Mouse (Mus musculus) ES-E14 (cell line): ENCODE data around the gene Ptk7. TPM values are rescaled to one million over a fixed set of nuclear protein-coding genes. Genes with fewer than 3 reads are reported as not detected.

Experiments
- DNase-seq: peaks from one replicate; pipeline ENCODE4 v3.0.0-alpha.2; 2013; ENCODE audit warnings: low read depth, low spot score
- H3K27ac ChIP-seq: 2 replicates; pipeline ENCODE4 v1.5.1; 2012; ENCODE audit warnings: low read depth, mild to moderate bottlenecking, low read length, moderate library complexity, mixed read lengths; ENCODE audit not compliant: poor library complexity, insufficient read depth, severe bottlenecking
- H3K36me3 ChIP-seq: 2 replicates; pipeline ENCODE4 v1.6.1; 2012; ENCODE audit warnings: mild to moderate bottlenecking, low read length, moderate library complexity, mixed read lengths; ENCODE audit not compliant: control insufficient read depth, poor library complexity, insufficient read depth, severe bottlenecking
- H3K4me1 ChIP-seq, 2 experiments: fragments of 150-350 bp in 1 of 2; sonication (generic) in 1 of 2; 2 replicates each; pipeline ENCODE4 v1.6.1; 2012; ENCODE audit warnings: low read length in 2 of 2, mild to moderate bottlenecking in 1 of 2, mixed read lengths in 1 of 2; ENCODE audit not compliant: control insufficient read depth in 2 of 2, insufficient read depth in 2 of 2, poor library complexity in 1 of 2
- H3K4me3 ChIP-seq, 2 experiments: fragments of 150-350 bp in 1 of 2; sonication (generic) in 1 of 2; 2 replicates each; pipeline ENCODE4 v1.5.1; 2012; ENCODE audit warnings: low read length in 2 of 2, low read depth in 1 of 2, mild to moderate bottlenecking in 1 of 2, mixed read lengths in 1 of 2; ENCODE audit not compliant: insufficient read depth in 1 of 2, poor library complexity in 1 of 2, severe bottlenecking in 1 of 2
- H3K9ac ChIP-seq: 2 replicates; pipeline ENCODE4 v1.6.1; 2012; ENCODE audit warnings: low read depth, mild to moderate bottlenecking, low read length, mixed read lengths; ENCODE audit not compliant: poor library complexity, insufficient read depth, severe bottlenecking
- H3K9me3 ChIP-seq: fragments of 150-350 bp; sonication (generic); 2 replicates; pipeline ENCODE4 v1.6.1; 2012; ENCODE audit warnings: low read depth, mild to moderate bottlenecking, low read length; ENCODE audit not compliant: control insufficient read depth, insufficient read depth
- CHD2 ChIP-seq: IDR thresholded peaks from 2 replicates; pipeline ENCODE4 v1.6.1; 2014; ENCODE audit warnings: mild to moderate bottlenecking, low read depth, low read length, inconsistent platforms
- HCFC1 ChIP-seq: IDR thresholded peaks from 2 replicates; pipeline ENCODE4 v1.6.1; 2012; ENCODE audit warnings: low read length, inconsistent platforms, borderline replicate concordance; ENCODE audit not compliant: insufficient read depth
- MAFK ChIP-seq: IDR thresholded peaks from 2 replicates; pipeline ENCODE4 v1.6.1; 2014; ENCODE audit warnings: mild to moderate bottlenecking, low read depth, low read length, inconsistent platforms; ENCODE audit not compliant: insufficient read depth
- ZC3H11A ChIP-seq: IDR thresholded peaks from 2 replicates; pipeline ENCODE4 v1.6.1; 2012; ENCODE audit warnings: low read depth, mild to moderate bottlenecking, inconsistent platforms, low read length, borderline replicate concordance
- ZNF384 ChIP-seq: IDR thresholded peaks from 2 replicates; pipeline ENCODE4 v1.6.1; 2012; ENCODE audit warnings: low read depth, low read length, inconsistent platforms
- in situ Hi-C, 2 experiments: fragments of 600-800 bp; cut with MboI; formaldehyde crosslinking; loops; one replicate each; pipeline ENCODE4 v1.15.1; 2025; ENCODE audit warnings: low sequenced_read_pairs in 2 of 2, inconsistent platforms in 1 of 2; ENCODE audit not compliant: unreplicated experiment in 2 of 2
- total RNA-seq: library from RNA; depleted of rRNA; stranded (reverse); fragments of 300-350 nt; gene quantifications from 2 replicates; pipeline ENCODE4 v1.2.3, GENCODE M21; 2012

Ptk7 gene
- total RNA-seq, 1 experiment: 200 TPM

DNA sequence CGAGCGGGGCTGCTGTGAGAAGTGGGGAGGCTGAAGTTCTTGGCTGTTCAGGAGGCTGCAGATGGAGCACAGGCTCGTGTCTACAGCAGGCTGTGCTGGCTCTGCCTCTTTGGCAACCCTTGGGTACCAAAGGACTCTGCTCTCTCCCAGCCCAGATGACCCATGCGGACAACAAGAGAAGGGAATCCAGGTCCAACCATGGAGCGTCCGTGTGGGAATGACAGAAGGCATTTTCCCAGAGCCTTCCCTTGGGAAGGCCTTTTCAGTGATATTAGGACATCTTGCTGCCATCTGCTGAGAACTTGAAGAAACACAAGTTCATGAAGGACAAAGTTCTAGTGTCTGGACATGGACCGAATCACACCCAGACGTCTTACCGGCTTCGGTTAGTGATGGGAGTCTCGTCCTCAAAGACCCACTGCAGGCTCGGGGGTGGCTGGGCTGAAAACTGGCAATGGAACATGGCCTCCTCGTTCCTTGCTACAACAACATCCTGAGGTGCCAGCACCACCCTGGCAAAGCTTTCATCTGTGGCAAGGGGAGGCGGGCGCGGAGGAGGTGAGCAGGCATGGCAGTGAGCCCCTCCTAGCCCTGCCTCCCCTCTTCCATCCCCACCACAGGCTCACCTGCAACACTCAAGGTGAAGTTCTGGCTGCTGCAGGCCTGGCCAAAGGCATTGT is 39.5 kb downstream of the Ptk7 start:
- in situ Hi-C loops: no loop called here
- TF ChIP-seq CHD2 (no peak), MAFK (no peak), ZC3H11A (no peak), ZNF384 (no peak), HCFC1 (no peak)
- Histone ChIP-seq H3K9ac (no peak overlapping the region), H3K4me1 (peaks cover 1 to 19% of the 10 kb centered on the region in 2 experiments; a peak in 3 of 4 replicates), H3K9me3 (no peaks in the 10 kb centered on the region), H3K4me3 (no peak overlapping the region), H3K36me3 (peaks cover 18% of the 10 kb centered on the region; the same call in 1 of the 2 replicates), H3K27ac (no peak overlapping the region)
- DNase-seq: no peak

DNA sequence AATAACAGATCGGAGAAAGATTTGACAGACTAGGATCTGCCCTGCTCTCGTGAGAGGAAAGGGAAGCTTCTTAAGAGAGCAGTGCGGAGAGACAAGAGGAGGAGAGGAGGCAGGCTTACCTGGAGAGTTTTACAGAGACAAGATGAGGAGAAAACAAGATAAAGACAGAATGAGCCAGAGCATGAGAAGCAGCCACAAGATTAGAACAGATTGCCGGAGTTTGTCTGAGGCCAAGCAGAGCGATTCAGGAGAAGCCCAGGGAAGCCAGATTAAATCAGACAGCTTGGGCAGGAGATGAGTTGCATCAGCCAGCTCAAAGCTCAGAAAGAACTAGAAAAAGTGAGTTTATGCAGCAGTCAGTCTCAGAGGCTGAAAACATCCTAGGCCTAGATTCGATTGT is 40.4 kb downstream of the Ptk7 start:
- no peaks in the 10 kb centered on the region for H3K9me3 ChIP-seq
- TF ChIP-seq ZC3H11A: no peak
- TF ChIP-seq ZNF384: no peak
- TF ChIP-seq HCFC1: no peak
- no peak for TF ChIP-seq CHD2
- no peak for TF ChIP-seq MAFK
- no peak for DNase-seq
- peaks cover 0 to 13% of the 10 kb centered on the region in 2 experiments; a peak in 3 of 4 replicates for H3K4me1 ChIP-seq
- H3K9ac ChIP-seq: no peak overlapping the region
- in situ Hi-C loops: no loop called here
- no peak overlapping the region for H3K4me3 ChIP-seq
- no peak overlapping the region for H3K27ac ChIP-seq
- peaks cover 18% of the 10 kb centered on the region; the same call in 1 of the 2 replicates for H3K36me3 ChIP-seq

DNA sequence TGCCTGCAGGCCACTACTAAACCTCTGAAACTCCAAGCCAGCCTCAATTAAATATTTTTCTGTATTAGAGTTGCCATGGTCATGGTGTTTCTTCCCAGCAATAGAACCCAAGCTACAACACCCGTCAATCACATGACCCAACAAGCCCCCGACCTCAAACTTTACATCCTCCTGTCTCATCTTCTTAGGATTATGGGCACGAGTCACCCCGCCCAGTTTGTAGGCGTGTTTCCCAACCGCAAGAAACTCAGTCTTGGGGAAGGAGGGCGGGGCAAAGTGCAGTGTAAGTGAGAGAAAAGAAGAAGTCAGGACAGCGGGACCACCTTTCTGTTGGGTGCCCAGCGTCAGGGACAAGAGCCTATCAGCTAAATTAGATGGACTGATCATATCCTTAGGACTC is 41.1 kb downstream of the Ptk7 start:
- Histone ChIP-seq H3K4me1 (peaks cover 0 to 9% of the 10 kb centered on the region in 2 experiments; a peak in 3 of 4 replicates), H3K9ac (no peak overlapping the region), H3K4me3 (no peak overlapping the region), H3K9me3 (no peaks in the 10 kb centered on the region), H3K27ac (no peak overlapping the region), H3K36me3 (peaks cover 18% of the 10 kb centered on the region; the same call in 1 of the 2 replicates)
- TF ChIP-seq MAFK (no peak), ZNF384 (no peak), HCFC1 (no peak), CHD2 (no peak), ZC3H11A (no peak)
- DNase-seq: no peak
- in situ Hi-C loops: no loop called here

DNA sequence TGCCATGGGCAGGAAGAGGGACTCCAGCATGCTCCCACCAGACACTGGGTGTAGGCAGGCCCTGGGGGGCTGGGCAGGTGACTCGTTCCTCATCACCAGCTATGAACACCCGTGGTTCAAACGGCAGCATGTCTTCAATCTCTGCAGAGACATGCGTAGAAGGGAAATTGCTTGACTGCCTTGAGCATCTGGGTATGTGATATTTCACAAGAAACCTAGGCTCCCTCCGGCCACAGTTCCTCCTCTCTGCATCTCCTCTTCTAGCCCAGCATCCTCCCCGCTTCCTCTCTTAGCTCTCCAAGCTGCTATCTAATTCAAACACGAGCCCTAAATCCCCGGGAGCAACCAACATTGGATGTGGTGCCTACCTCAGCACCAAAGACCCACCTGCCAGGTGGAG is 43.0 kb downstream of the Ptk7 start:
- in situ Hi-C loops: no loop called here
- Histone ChIP-seq H3K9ac (no peak overlapping the region), H3K27ac (no peak overlapping the region), H3K36me3 (peaks cover 21% of the 10 kb centered on the region; the same call in 1 of the 2 replicates), H3K4me3 (no peak overlapping the region), H3K9me3 (no peaks in the 10 kb centered on the region), H3K4me1 (no peaks in the 10 kb centered on the region)
- DNase-seq: no peak
- TF ChIP-seq ZNF384 (no peak), ZC3H11A (no peak), CHD2 (no peak), MAFK (no peak), HCFC1 (no peak)

DNA sequence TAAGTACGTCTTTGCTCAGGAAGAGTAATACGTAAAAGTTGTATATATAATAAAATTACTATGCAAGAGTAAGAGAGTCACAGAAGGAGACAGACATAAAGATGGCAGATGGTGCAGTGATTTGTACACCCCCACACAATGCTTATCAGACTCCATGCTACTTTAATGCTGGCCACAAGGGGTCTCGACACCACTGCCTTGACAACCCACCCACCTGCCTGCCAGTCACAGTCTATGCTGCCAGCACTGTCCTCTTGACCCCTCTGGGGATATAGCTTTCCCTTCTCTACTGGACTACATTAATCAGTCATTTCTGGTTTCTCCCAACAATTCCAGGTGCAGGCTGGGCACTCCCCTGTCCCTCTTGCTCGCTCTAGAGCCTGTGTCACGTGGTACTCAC is 50.7 kb downstream of the Ptk7 start:
- Histone ChIP-seq H3K9ac (no peak overlapping the region), H3K9me3 (no peaks in the 10 kb centered on the region), H3K4me1 (no peaks in the 10 kb centered on the region; a peak in 1 of 4 replicates), H3K27ac (no peak overlapping the region), H3K36me3 (peaks cover 28% of the 10 kb centered on the region; the same call in 1 of the 2 replicates), H3K4me3 (no peak overlapping the region)
- in situ Hi-C loops: no loop called here
- DNase-seq: no peak
- no peak for TF ChIP-seq ZC3H11A
